Mouse (Mus musculus) forebrain, embryonic 11.5 days (tissue): ENCODE measurements at regions not wholly inside any gene's neighbourhood (a gene's known extent, or its start where the extent isn't known, plus 50 kb on each side); places are given as distances from the start of the nearest gene placed in this dataset.
"Not testable (repeated sequence)": the region's sequence is repeated elsewhere in the genome, so short reads cannot be mapped to it uniquely, and the experiment has no call there.

ENCODE experiments used
- ATAC-seq: fragments of 200-750 bp; cut with Nextera tagmentation; replicated peaks from 2 replicates; pipeline ENCODE4 v1.8.0; 2017; ENCODE audit warnings: moderate TSS enrichment; ENCODE audit not compliant: low FRiP score
- DNase-seq: peaks from one replicate; pipeline ENCODE4 v3.0.0-alpha.2; 2017; ENCODE audit warnings: low spot score
- H3K27ac ChIP-seq: fragments of 300-500 bp; sonication (generic); 2 replicates; pipeline ENCODE4 v1.5.1; 2014; ENCODE audit warnings: low read depth, low read length
- H3K27me3 ChIP-seq: fragments of 300-500 bp; sonication (generic); 2 replicates; pipeline ENCODE4 v1.6.1; 2014; ENCODE audit warnings: mild to moderate bottlenecking, low read length, mixed read lengths; ENCODE audit not compliant: control insufficient read depth, insufficient read depth
- H3K36me3 ChIP-seq: fragments of 300-500 bp; sonication (generic); 2 replicates; pipeline ENCODE4 v1.6.1; 2014; ENCODE audit warnings: mild to moderate bottlenecking, low read length, moderate library complexity, mixed read lengths; ENCODE audit not compliant: control insufficient read depth, insufficient read depth
- H3K4me1 ChIP-seq: fragments of 300-500 bp; sonication (generic); replicated peaks from 2 replicates; pipeline ENCODE4 v1.6.1; 2014; ENCODE audit warnings: low read length, mixed read lengths; ENCODE audit not compliant: control insufficient read depth, insufficient read depth
- H3K4me2 ChIP-seq: fragments of 300-500 bp; sonication (generic); 2 replicates; pipeline ENCODE4 v1.6.1; 2014; ENCODE audit warnings: low read depth, mild to moderate bottlenecking, low read length, moderate library complexity, mixed read lengths; ENCODE audit not compliant: severe bottlenecking
- H3K4me3 ChIP-seq: fragments of 300-500 bp; sonication (generic); 2 replicates; pipeline ENCODE4 v1.5.1; 2014; ENCODE audit warnings: low read depth, low read length
- H3K9ac ChIP-seq: fragments of 300-500 bp; sonication (generic); 2 replicates; pipeline ENCODE4 v1.6.1; 2014; ENCODE audit warnings: low read length
- H3K9me3 ChIP-seq: fragments of 300-500 bp; sonication (generic); 2 replicates; pipeline ENCODE4 v1.6.1; 2016; ENCODE audit warnings: low read length, mixed read lengths; ENCODE audit not compliant: control insufficient read depth
- WGBS: fragments of 180-500 bp; shearing (Covaris S2); extraction: QIAGEN DNeasy Blood & Tissue Kit; methylation state at CpG from one replicate; pipeline ENCODE4 v1.1.7; 2014; 5-methylcytosine and 5-hydroxymethylcytosine counted together

DNA sequence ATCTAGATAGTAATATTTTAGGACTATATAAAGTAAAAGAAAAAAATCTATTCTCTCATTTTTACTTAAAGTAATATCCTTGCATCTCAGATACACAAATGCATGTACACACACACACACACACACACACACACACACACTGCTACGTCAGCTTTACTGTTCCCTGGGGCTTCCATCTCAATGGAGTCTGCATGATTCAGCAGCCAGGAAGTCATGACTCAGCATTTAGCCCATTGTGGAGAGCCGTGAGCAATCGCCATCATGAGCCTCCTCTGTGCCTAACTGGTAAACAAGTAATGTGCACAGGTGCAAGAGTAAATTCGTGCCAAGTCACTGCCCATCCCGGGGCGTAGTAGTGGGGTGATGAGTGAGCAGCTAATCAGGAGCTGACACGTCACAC, 120.3 kb upstream of the Rgma start:
- H3K4me2 ChIP-seq, H3K4me1 ChIP-seq, H3K9ac ChIP-seq, H3K27ac ChIP-seq, H3K27me3 ChIP-seq, ATAC-seq, H3K9me3 ChIP-seq, DNase-seq, H3K4me3 ChIP-seq, H3K36me3 ChIP-seq: not testable (repeated sequence)
- 84% methylated on average over 5 of the region's 7 CpGs for WGBS

DNA sequence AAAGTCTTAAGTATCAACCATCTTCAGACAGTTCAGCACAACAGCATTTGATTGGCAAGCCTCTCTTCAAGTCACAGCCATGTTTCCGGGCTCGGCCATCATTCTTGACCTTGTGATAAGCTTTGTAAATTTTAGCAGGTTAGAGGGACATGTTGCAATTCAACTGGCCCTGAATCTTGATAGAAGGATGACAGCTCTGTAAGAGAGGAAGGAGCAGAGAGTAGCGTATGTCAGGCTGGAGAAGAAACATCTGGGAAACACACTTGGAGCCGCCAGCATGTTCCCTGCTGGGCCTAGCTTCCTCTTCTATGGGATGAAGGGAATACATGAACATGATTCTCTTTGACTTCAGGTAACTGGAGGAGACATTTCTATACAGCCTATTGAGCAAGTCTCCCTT, 115.2 kb upstream of the Rgma start:
- Histone ChIP-seq H3K27ac (no peak overlapping the region), H3K4me2 (no peak overlapping the region), H3K27me3 (no peaks in the 10 kb centered on the region), H3K9me3 (no peaks in the 10 kb centered on the region), H3K36me3 (no peaks in the 10 kb centered on the region), H3K9ac (no peak overlapping the region), H3K4me1 (no peaks in the 10 kb centered on the region), H3K4me3 (no peak overlapping the region)
- 91% methylated on average over 4 of the region's 4 CpGs for WGBS
- DNase-seq, result no peak
- no peak for ATAC-seq

DNA sequence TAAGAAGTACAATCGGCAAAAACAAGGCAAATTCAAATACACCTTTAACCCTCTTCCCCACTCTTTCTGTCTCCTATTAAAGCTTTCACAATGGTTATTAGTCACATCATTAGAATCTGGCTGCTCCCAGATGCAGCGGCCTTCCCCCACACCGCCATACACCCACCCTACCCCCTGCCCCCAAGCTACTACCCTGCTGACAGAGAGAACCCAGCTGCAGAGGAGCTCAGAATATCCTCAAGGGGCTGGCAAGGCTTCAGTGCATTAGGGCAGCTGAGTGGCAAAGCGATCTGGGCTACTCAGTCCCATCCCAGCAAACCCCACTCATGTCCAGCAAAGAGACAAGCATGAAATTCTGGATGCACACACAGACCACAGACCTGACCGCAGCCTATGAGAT, 113.6 kb upstream of the Rgma start:
- H3K9ac ChIP-seq, result no peak overlapping the region
- H3K9me3 ChIP-seq, result no peaks in the 10 kb centered on the region
- H3K27me3 ChIP-seq, result no peaks in the 10 kb centered on the region
- no peak for DNase-seq
- no peak for ATAC-seq
- WGBS, result 80% methylated on average over 5 of the region's 5 CpGs
- no peak overlapping the region for H3K4me2 ChIP-seq
- H3K36me3 ChIP-seq, result no peaks in the 10 kb centered on the region
- no peak overlapping the region for H3K4me3 ChIP-seq
- H3K27ac ChIP-seq, result no peak overlapping the region
- H3K4me1 ChIP-seq, result no peaks in the 10 kb centered on the region

DNA sequence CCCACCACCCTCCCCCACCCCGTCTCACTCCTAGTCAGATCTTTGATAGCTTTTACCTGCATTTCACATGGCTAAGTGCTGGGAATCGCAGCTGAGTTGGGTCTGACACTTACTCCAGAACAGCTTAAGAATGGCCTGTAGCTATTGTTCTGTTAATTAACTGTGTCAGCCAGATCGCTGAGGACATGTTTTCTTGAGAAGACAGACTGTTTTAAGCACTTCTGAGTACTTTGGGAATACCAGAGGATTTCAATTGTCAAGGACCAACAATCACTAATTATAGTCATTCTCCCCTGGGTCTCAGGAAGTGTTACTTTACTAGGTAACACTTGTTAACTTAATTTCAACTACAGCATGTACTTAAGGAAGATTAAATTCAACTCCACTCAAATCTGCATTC, 112.8 kb upstream of the Rgma start:
- DNase-seq, result no peak
- 26% methylated on average over 3 of the region's 3 CpGs for WGBS
- no peak overlapping the region for H3K4me3 ChIP-seq
- ATAC-seq, result no peak
- no peak overlapping the region for H3K27ac ChIP-seq
- H3K27me3 ChIP-seq, result no peaks in the 10 kb centered on the region
- H3K4me2 ChIP-seq, result no peak overlapping the region
- H3K9ac ChIP-seq, result no peak overlapping the region
- H3K36me3 ChIP-seq, result no peaks in the 10 kb centered on the region
- H3K9me3 ChIP-seq, result no peaks in the 10 kb centered on the region
- no peaks in the 10 kb centered on the region for H3K4me1 ChIP-seq

DNA sequence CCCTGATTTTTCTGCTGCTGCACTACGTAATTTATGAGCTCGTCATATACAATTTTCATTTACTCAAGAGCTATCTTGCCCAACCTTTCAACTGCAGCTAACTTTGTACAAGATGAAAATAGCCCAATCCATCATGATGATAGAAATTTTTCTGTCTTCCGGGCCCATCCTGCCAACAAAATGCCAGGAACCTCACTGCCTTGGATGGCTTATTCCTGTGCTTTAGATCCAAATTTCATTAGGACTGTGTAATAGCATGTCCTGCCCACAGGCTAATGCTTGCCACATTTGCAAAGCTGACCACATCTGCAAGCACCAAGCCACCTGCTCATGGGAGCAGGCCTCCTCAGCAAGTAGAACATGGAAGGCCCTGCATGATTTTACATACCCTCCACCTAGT, 105.7 kb upstream of the Rgma start:
- Histone ChIP-seq H3K9me3 (no peaks in the 10 kb centered on the region), H3K4me1 (no peaks in the 10 kb centered on the region), H3K27ac (no peak overlapping the region), H3K9ac (no peak overlapping the region), H3K4me3 (no peak overlapping the region), H3K36me3 (no peaks in the 10 kb centered on the region), H3K27me3 (no peaks in the 10 kb centered on the region), H3K4me2 (no peak overlapping the region)
- ATAC-seq (no peak), DNase-seq (no peak)
- 95% methylated on average over 3 of the region's 3 CpGs for WGBS

DNA sequence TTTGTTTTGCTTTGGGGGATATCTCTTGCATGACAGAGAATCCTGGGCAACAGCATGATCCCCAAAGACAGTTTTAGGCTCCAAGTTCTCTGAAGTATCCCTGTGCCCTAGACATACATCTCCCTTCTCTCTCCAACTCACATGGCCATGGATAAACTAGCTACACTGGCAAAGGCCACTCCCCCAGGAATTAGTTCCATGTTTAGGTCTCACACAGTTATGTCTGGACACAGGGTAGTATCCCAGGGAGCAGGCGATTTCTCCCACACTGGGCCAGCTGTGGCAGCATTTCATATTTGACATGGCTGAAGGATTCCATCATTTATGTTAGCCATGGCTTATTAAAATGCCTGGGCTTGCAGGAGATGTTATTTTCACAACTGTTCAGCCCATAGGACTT, 102.5 kb upstream of the Rgma start:
- Histone ChIP-seq H3K36me3 (no peaks in the 10 kb centered on the region), H3K4me1 (no peaks in the 10 kb centered on the region), H3K4me2 (no peak overlapping the region), H3K4me3 (no peak overlapping the region), H3K9me3 (no peaks in the 10 kb centered on the region), H3K27me3 (no peaks in the 10 kb centered on the region), H3K9ac (no peak overlapping the region), H3K27ac (no peak overlapping the region)
- DNase-seq, result no peak
- WGBS, result 87% methylated on average over 1 of the region's 1 CpGs
- ATAC-seq, result no peak

GRCm38 (mm10) chr7:73275814-73276271, 99.5 kb upstream of the Rgma start:
- no peak overlapping the region for H3K4me3 ChIP-seq
- H3K36me3 ChIP-seq, result no peaks in the 10 kb centered on the region
- ATAC-seq (no peak), DNase-seq (no peak)
- no peak overlapping the region for H3K9ac ChIP-seq
- no peak overlapping the region for H3K4me2 ChIP-seq
- H3K4me1 ChIP-seq, result no peaks in the 10 kb centered on the region
- no peaks in the 10 kb centered on the region for H3K27me3 ChIP-seq
- 87% methylated on average over 9 of the region's 9 CpGs for WGBS
- no peak overlapping the region for H3K27ac ChIP-seq
- H3K9me3 ChIP-seq, result no peaks in the 10 kb centered on the region

DNA sequence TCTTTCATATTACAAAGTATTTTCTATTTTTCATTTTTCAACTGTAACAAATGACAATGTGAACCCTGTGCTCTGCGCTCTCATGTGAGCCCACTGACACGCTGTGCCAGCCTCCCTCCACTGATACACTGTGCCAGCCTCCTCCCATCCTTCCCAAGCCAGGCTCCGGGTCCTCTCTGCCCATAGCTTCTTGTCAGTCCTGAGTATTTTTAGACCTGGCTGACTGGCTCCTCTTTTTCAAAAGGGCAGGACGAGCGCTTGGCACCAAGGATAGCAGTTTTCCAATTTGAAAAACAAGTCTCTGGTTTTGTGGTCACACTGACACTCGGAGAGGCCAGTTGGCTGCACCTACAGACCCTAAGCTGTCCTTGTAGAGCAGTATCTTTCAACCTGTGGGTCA, 96.7 kb upstream of the Rgma start:
- H3K4me3 ChIP-seq, result no peak overlapping the region
- no peak overlapping the region for H3K9ac ChIP-seq
- 90% methylated on average over 6 of the region's 6 CpGs for WGBS
- H3K27me3 ChIP-seq, result no peaks in the 10 kb centered on the region
- DNase-seq (no peak), ATAC-seq (no peak)
- no peaks in the 10 kb centered on the region for H3K4me1 ChIP-seq
- no peak overlapping the region for H3K27ac ChIP-seq
- H3K36me3 ChIP-seq, result no peaks in the 10 kb centered on the region
- H3K9me3 ChIP-seq, result no peaks in the 10 kb centered on the region
- no peak overlapping the region for H3K4me2 ChIP-seq

GRCm38 (mm10) chr7:73279936-73280445, 95.3 kb upstream of the Rgma start:
- DNase-seq, result no peak
- no peak for ATAC-seq
- Histone ChIP-seq H3K9me3 (no peaks in the 10 kb centered on the region), H3K4me3 (no peak overlapping the region), H3K27me3 (no peaks in the 10 kb centered on the region), H3K36me3 (no peaks in the 10 kb centered on the region), H3K4me2 (no peak overlapping the region), H3K4me1 (no peaks in the 10 kb centered on the region), H3K9ac (no peak overlapping the region), H3K27ac (no peak overlapping the region)
- 92% methylated on average over 4 of the region's 4 CpGs for WGBS
